Mouse (Mus musculus) thymus, adult 2 months (tissue): ENCODE results near the gene Rps6kb1.

Source experiments
- CTCF ChIP-seq: fragments of 200-500 bp; IDR thresholded peaks from 2 replicates; pipeline ENCODE4 v1.5.1; 2012; ENCODE audit warnings: mild to moderate bottlenecking, control low read depth, low read length, moderate library complexity, borderline replicate concordance; ENCODE audit not compliant: control insufficient read depth, poor library complexity, insufficient read depth; ENCODE audit errors: extremely low read depth
- POLR2A ChIP-seq: fragments of 200-500 bp; IDR thresholded peaks from 2 replicates; pipeline ENCODE4 v1.6.1; 2012; ENCODE audit warnings: mild to moderate bottlenecking, low read length, control low read depth, moderate library complexity; ENCODE audit not compliant: control insufficient read depth, poor library complexity, insufficient read depth; ENCODE audit errors: extremely low read depth

DNA sequence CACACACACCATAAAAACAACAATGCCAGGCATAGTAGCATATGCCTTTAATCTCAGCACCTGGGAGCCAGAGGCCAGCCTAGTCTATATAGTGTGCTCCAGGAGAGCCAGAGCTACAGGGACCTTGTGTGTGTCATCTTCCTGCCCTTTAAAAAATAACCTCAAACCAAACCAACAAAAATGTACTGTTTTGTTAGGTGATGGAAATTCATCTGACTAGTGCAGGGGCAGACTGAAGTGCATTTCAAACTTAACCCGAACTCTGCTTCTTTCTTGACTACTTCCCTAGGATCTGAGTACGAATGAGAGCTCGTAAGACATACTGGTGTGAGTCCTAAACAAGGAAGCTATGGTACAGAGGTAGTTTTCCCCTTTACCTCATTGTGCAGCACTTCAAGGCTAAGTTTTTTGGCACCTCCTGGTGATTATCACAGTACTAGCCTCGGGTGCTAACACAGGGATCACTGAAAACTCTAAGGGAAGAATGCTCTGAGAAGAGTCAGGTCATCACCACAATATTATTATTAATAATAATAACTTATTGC, 46.8 kb upstream of the Rps6kb1 start:
- no peak for TF ChIP-seq CTCF
- no peak for TF ChIP-seq POLR2A
